Mouse (Mus musculus) liver, adult (tissue): Measurements from ENCODE around the gene Ccl3.

ENCODE experiments used
- GATA4 ChIP-seq: IDR thresholded peaks from 2 replicates; pipeline ENCODE4 v1.6.1; 2014; ENCODE audit warnings: mild to moderate bottlenecking, low read length; ENCODE audit not compliant: insufficient replicate concordance

Ccl3 gene

GRCm38 (mm10) chr11:83636742-83637235 lies 12.4 kb downstream of the Ccl3 start:
- no peak for TF ChIP-seq GATA4

DNA sequence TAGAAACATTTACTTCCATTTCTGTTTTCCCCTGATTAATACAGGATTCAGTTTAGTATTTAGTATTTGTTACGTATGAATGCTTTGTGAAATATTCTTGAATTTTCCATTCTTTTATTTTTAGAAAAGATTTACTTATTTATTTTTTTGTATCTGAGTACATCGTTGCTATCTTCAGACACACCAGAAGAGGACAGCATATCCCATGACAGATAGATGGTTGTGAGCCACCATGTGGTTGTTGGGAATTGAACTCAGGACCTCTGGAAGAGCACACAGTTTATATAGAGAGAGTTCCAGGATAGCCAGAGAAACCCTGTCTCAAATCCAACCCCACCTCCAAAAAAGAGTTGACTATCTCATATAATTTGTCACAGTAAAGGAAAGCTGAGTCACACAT lies 14.3 kb downstream of the Ccl3 start:
- no peak for TF ChIP-seq GATA4

GRCm38 (mm10) chr11:83634425-83634824 lies 14.7 kb downstream of the Ccl3 start:
- TF ChIP-seq GATA4 = no peak

DNA sequence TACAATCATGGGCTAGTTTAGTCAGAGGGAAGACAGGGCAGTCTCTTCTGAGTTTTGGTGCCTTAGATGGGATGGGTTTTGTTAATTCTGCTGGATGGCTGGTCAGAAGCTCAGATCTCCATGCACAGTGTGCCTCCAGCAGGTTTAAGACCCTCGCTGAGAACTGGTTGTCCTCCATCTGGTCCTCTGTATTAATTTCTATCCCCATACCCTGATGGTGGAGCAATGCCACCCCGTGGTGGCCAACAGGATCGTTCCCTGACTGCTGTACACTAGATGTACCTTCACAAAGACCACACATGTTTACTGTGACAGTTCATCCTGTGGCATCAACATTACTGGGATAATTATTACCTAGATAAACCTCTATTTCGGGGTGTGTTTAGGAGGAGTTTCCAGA lies 16.4 kb downstream of the Ccl3 start:
- TF ChIP-seq GATA4 = no peak

DNA sequence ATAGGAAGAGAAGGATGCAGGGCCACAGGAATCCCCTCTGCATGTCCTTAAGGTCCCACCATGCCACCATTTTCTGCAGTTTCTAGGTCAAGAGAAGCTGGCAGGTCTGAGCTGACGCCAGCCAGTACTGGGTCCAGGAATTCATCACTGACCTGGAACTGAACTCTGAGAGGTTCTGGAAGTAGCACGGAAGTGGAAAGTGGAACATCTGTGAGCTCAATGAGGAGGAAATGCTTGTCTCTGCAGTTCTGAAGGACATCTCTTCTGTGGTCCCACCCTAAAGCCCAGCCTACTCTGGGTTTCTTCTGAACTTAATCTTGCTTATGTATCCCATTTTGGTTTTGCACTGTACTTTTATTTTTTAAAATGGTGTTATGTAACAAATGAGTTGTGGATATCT lies 18.1 kb downstream of the Ccl3 start:
- TF ChIP-seq GATA4 = no peak

- TF ChIP-seq GATA4 = no peak
These were observed 18.5 kb downstream of the Ccl3 start for GRCm38 (mm10) chr11:83630630-83631029.

DNA sequence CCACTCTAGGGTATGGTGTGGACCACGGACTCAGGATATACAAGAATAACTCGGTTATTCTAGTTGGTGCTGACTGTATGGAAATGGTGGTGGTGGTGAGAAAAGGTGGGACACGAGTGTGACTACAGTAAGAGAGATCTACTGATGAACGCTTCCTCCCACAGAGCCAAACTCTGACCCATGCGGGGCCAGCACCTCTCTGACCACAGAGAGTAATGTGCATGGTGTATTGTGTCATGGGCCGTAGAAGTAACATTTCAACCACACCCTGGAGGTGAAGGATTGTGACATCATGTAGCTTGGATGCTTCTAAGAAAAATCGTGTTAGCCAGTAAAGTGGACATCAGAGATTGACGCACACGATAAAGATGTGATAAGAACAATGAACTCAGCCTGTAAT lies 20.3 kb downstream of the Ccl3 start:
- TF ChIP-seq GATA4 = no peak

GRCm38 (mm10) chr11:83623586-83623985 lies 25.6 kb downstream of the Ccl3 start:
- no peak for TF ChIP-seq GATA4

- no peak for TF ChIP-seq GATA4
These were observed 30.1 kb downstream of the Ccl3 start for GRCm38 (mm10) chr11:83619037-83619436.

GRCm38 (mm10) chr11:83618238-83618637 lies 30.9 kb downstream of the Ccl3 start:
- no peak for TF ChIP-seq GATA4

DNA sequence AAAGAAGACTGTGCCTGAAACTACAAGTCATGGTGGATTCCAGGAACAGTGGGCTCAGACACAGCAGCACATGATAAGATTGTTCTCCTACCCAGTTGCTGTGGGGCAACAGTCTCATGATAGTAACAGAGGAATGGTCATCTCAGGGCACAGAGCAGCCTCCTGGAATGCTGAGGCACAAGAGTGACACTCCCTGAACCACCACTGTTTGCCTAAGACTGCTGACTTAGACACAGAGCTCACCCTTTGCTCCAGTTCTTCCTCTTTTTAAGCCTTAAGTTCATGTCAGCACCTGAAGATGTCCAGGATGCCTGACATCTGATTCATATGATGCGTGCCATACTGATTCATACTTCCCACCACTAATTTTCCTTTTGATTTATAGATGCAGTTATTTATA lies 32.6 kb downstream of the Ccl3 start:
- no peak for TF ChIP-seq GATA4

DNA sequence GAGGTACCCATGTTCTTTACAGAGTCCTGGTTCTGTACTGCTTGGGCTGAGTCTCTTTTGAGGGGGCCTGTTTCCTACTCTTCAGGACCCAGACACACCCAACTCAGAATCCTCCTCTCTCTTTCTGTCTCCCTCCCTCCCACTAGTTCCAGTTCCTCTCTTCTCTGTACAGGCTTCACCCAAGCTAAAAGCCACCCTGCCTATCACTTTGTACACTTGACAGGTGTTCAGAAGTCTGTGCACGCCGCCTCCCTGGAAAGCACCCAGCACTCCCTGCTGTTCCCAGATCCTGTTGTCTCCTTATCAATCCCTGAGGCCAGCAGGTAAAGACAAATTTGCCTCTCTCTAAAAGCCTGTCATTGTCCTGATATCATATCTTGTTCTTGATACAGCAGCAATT lies 38.3 kb downstream of the Ccl3 start:
- no peak for TF ChIP-seq GATA4

- no peak for TF ChIP-seq GATA4
These were observed 42.8 kb downstream of the Ccl3 start for GRCm38 (mm10) chr11:83606396-83606795.

DNA sequence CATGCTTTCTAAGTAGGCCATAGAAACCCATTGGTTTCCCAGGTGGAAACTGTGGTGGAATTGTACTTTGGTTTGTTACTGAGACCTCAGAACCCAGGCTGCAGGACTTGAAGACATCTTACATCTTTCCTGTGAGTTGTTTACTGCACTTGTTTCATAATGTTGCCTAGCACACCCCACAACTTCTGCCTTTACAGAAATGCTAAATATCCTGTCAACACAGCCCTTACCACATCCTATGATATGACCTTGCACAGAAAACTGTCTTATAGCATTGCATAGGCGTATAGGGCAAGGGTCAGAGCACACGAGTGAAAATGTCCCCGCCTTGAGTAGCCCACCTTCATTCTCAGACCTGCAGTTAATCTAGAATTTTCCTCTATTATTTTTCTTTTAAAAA lies 43.6 kb downstream of the Ccl3 start:
- no peak for TF ChIP-seq GATA4

DNA sequence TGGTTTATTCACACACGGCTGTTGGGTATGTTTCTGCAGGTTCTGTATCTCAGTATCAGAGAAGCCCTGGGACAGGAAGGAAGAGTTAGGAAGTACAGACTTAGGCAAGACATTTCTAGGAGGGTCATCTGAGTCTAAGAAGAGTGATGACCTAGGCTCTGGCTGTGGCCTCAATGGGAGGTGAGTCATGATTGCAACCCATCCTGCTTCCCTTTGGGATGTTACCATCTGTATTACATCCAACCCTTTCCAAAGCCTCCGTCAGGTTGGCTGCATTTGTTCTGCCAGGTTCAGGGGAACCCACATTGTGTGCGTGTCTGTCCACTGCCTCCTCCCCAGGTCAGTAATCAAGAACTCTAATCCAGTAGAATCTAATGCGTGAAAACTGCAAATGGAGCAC lies 44.5 kb downstream of the Ccl3 start:
- no peak for TF ChIP-seq GATA4

DNA sequence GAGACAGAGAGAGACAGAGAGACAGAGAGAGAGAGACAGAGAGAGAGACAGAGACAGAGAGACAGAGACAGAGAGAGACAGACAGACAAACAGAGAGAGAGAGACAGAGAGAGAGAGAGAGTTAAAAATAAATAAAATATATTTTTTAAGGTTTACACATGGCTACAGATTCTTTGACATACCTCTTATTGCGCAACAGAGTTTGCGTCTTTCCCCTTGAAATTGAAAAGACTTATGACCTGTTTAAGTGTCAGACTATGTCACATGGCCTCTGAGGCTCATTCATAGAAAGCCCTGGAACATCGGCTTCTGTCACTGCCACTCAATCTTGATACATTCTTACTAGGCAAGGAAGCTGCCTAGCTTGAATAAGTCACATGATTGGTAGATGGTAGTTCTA lies 45.8 kb downstream of the Ccl3 start:
- no peak for TF ChIP-seq GATA4

DNA sequence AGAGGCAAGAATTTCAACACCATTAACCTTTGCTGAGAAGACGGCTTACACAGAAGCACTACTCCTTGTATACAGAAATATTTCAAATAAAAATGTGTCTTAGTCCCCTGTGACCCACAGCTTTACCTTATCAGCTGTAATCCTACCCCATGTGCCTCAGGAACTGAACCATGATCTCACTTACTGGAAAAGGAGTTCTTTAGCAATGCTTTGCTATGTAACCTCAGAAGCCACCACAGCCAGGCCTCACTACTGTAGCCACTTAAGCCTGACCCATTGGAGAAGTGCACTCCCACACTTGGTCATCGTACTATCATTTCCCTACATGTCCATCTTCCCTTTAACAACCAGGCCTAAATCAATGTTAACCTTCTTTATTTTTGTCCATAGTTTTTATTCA lies 48.6 kb downstream of the Ccl3 start:
- no peak for TF ChIP-seq GATA4

GRCm38 (mm10) chr11:83598991-83599390 lies 50.2 kb downstream of the Ccl3 start:
- no peak for TF ChIP-seq GATA4

- no peak for TF ChIP-seq GATA4
These were observed 50.8 kb downstream of the Ccl3 start for GRCm38 (mm10) chr11:83598207-83598837.
